Mouse (Mus musculus) midbrain, embryonic 12.5 days (tissue): ENCODE data around the gene Csmd2. TPM values are rescaled to one million over a fixed set of nuclear protein-coding genes. Genes with fewer than 3 reads are reported as not detected.
"Not testable (repeated sequence)": the region's sequence is repeated elsewhere in the genome, so short reads cannot be mapped to it uniquely, and the experiment has no call there.

ENCODE experiments used
- ATAC-seq: fragments of 200-750 bp; cut with Nextera tagmentation; 2 replicates; pipeline ENCODE4 v1.8.0; 2017; ENCODE audit warnings: low read depth, moderate TSS enrichment, moderate library complexity; ENCODE audit not compliant: low FRiP score
- H3K27ac ChIP-seq: fragments of 300-500 bp; sonication (generic); replicated peaks from 2 replicates; pipeline ENCODE4 v1.5.1; 2016; ENCODE audit warnings: mild to moderate bottlenecking
- H3K27me3 ChIP-seq: fragments of 300-500 bp; sonication (generic); 2 replicates; pipeline ENCODE4 v1.6.1; 2016; ENCODE audit warnings: mild to moderate bottlenecking
- H3K36me3 ChIP-seq: fragments of 300-500 bp; sonication (generic); 2 replicates; pipeline ENCODE4 v1.6.1; 2016
- H3K4me1 ChIP-seq: fragments of 300-500 bp; sonication (generic); 2 replicates; pipeline ENCODE4 v1.6.1; 2016
- H3K4me2 ChIP-seq: fragments of 300-500 bp; sonication (generic); replicated peaks from 2 replicates; pipeline ENCODE4 v1.6.1; 2016; ENCODE audit warnings: mild to moderate bottlenecking, moderate library complexity
- H3K4me3 ChIP-seq: fragments of 300-500 bp; sonication (generic); 2 replicates; pipeline ENCODE4 v1.5.1; 2016; ENCODE audit warnings: mild to moderate bottlenecking
- H3K9ac ChIP-seq: fragments of 300-500 bp; sonication (generic); replicated peaks from 2 replicates; pipeline ENCODE4 v1.6.1; 2016; ENCODE audit warnings: mild to moderate bottlenecking, moderate library complexity
- H3K9me3 ChIP-seq: fragments of 300-500 bp; sonication (generic); 2 replicates; pipeline ENCODE4 v1.6.1; 2016; ENCODE audit warnings: mild to moderate bottlenecking
- WGBS: fragments of 180-500 bp; shearing (Covaris S2); methylation state at CpG from one replicate; pipeline ENCODE4 v1.1.7; 2016; 5-methylcytosine and 5-hydroxymethylcytosine counted together
- polyA plus RNA-seq: library from polyadenylated mRNA; unstranded; fragments of >200 nt; fragmentation: Nextera tagmentation; extraction: Ambion mirVana; gene quantifications from 2 replicates; pipeline ENCODE4 v1.2.1, GENCODE M21; 2016

The Csmd2 gene
- polyA plus RNA-seq, 1 experiment from 2014 or later: 5.6 TPM

DNA sequence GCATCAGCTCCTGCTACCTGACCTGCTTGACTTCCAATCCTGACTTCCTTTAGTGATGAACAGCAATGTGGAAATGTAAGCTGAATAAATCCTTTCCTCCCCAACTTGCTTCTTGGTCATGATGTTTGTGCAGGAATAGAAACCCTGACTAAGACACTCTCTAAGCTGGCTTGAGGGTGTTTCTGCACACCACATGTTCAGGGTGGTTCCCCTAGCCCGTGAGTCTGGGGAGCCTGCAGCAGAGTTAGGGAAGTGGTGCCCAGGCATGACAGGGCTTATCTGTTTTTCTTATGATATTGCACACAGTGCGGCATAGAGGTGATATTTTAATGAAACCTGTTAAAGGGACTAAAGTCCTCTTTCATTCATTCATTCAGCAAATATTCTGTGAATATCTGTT lies 73.6 kb downstream of the Csmd2 start:
- H3K4me3 ChIP-seq, H3K27ac ChIP-seq, H3K36me3 ChIP-seq, H3K9ac ChIP-seq, H3K4me2 ChIP-seq, H3K9me3 ChIP-seq, H3K27me3 ChIP-seq, H3K4me1 ChIP-seq, ATAC-seq: not testable (repeated sequence)
- WGBS: 85% methylated on average over 2 of the region's 2 CpGs

DNA sequence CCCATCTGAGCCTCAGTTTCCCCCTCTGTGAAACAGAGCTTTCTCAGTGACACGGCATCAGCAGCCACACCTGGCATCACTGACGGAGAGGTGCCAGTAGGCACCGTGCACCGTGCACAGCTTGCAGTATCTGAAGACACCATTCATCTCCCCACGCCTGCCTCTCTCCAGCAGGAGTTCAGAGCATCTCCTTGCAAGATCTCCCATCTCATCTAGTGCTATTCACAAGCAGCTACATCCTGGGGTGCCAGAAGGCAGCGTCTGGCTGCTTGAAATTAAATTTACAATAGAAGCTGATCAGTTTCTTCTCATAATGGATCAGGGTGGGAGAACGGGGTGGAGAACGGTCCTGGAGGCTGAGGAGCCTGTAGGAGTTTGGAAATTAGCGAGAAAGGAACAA lies 79.5 kb downstream of the Csmd2 start:
- Histone ChIP-seq H3K4me1 (no peaks in the 10 kb centered on the region), H3K27me3 (no peaks in the 10 kb centered on the region), H3K9ac (no peak overlapping the region), H3K4me2 (no peak overlapping the region), H3K36me3 (no peaks in the 10 kb centered on the region), H3K27ac (no peak overlapping the region), H3K4me3 (no peak overlapping the region), H3K9me3 (no peaks in the 10 kb centered on the region)
- ATAC-seq: no peak
- 83% methylated on average over 9 of the region's 9 CpGs for WGBS

DNA sequence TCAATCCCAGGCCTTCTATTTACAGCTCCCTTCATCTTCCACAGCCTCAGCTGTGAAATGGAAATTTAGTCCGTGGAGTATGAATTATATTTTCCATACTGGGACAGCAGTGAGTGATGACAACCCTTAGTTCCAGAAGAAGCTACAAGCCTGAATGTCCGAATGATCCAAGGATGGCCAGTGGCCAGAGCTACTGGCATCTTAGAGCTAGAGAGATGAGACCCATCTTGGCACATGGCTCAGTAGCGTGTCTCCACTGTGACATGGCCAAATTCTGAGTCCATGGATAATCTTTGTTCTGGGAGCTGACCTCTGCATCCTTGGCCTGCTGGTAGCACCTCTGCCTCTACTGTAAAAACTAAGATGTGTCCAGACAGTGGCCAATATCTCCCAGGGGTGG lies 96.8 kb downstream of the Csmd2 start:
- H3K27me3 ChIP-seq: no peaks in the 10 kb centered on the region
- no peak for ATAC-seq
- H3K9ac ChIP-seq: no peak overlapping the region
- no peak overlapping the region for H3K4me2 ChIP-seq
- no peaks in the 10 kb centered on the region for H3K9me3 ChIP-seq
- no peaks in the 10 kb centered on the region for H3K36me3 ChIP-seq
- H3K4me1 ChIP-seq: peaks cover 12% of the 10 kb centered on the region; the same call in 1 of the 2 replicates
- H3K27ac ChIP-seq: no peak overlapping the region
- no peak overlapping the region for H3K4me3 ChIP-seq
- WGBS: 91% methylated on average over 3 of the region's 3 CpGs

DNA sequence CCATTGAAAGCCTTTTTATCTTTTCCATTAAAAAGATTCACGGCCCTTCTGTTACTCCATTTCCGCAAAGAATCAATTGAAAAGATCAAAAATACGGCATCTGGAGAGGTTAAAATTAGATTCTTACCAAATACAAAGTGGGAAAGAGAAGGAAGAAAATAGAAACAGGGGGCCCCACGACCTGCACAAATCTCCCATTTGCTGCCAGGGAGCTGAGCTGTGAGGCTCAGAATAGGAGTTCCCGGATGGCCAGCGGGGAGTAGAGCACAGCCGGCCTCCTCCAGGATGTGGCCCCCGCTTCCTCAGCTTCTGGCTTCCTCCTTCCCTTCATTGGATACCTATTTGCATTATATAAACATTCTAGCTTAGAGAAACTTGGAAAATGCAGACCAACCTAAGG lies 97.4 kb downstream of the Csmd2 start:
- WGBS: 82% methylated on average over 8 of the region's 8 CpGs
- no peak for ATAC-seq
- Histone ChIP-seq H3K36me3 (no peaks in the 10 kb centered on the region), H3K9ac (no peak overlapping the region), H3K4me3 (no peak overlapping the region), H3K27ac (no peak overlapping the region), H3K27me3 (no peaks in the 10 kb centered on the region), H3K4me2 (no peak overlapping the region), H3K9me3 (no peaks in the 10 kb centered on the region), H3K4me1 (peaks cover 12% of the 10 kb centered on the region; the same call in 1 of the 2 replicates)

DNA sequence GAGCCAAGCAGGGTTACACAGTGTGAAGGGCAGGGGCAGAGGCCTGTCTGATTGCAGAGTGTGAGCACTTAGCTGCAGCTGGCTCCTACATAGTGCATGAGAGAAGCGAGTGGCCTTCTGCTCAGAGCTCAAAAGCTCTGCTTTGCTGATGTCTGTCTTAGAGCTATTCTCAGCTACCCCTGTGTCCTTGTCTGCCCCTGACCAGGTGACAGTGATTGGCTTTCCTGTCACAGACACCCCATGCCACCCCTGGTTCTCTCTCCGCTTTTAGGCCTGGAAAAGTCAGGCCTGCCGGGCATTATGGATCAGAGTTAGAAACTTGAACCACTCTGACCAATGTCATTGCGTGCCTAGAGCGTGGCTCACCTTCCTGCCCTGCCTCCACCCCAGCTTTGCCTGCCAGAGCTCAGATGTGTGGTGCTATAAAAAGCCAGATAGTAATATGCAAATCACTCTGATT lies 99.5 kb downstream of the Csmd2 start:
- 89% methylated on average over 5 of the region's 5 CpGs for WGBS
- no peak overlapping the region for H3K4me3 ChIP-seq
- peaks cover 12% of the 10 kb centered on the region; the same call in 1 of the 2 replicates for H3K4me1 ChIP-seq
- no peak overlapping the region for H3K4me2 ChIP-seq
- H3K9ac ChIP-seq: no peak overlapping the region
- H3K27me3 ChIP-seq: no peaks in the 10 kb centered on the region
- H3K36me3 ChIP-seq: no peaks in the 10 kb centered on the region
- no peak for ATAC-seq
- H3K27ac ChIP-seq: no peak overlapping the region
- no peaks in the 10 kb centered on the region for H3K9me3 ChIP-seq

DNA sequence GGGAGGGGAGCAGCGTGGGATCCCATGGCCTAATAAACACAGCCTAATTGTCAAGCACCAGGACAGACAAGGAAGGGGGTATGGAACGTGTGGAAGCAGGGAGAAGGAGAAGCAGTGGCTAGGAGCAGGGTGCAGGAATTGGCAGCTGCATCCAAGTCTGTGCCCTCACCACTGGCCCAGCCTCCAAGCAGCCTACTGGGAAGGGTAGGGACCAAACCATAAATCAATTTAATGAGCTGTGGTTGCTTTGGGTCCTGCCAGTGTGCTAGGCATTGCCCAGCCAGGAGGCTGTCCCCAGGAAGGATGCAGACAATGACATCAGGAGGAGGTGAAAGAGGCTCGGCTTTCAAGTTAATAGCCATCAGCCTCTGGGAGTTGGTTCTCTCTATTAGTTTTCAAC lies 100.0 kb downstream of the Csmd2 start:
- Histone ChIP-seq H3K4me1 (peaks cover 12% of the 10 kb centered on the region; the same call in 1 of the 2 replicates), H3K36me3 (no peaks in the 10 kb centered on the region), H3K4me3 (no peak overlapping the region), H3K9me3 (no peaks in the 10 kb centered on the region), H3K4me2 (no peak overlapping the region), H3K27me3 (no peaks in the 10 kb centered on the region), H3K9ac (no peak overlapping the region), H3K27ac (no peak overlapping the region)
- no peak for ATAC-seq
- WGBS: 44% methylated on average over 3 of the region's 3 CpGs

DNA sequence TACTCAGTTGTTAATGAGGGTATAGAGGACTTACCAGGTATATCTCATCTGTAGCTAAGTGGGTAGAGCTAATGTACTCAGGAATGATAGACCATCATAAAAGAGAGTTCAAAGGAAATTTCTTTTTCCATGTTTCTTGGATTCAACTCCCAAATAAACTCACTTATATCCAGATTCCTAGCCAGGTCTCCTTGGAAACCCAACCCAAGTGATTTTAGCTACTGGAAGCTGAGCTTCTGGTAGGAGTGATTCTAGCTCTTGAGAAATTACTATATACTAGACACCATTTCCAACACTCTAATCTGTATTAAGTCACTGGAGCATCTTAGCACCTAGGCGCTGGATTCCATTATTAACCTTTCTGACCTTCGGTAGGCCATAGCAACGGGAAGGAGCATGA lies 100.6 kb downstream of the Csmd2 start:
- H3K27me3 ChIP-seq: no peaks in the 10 kb centered on the region
- no peak overlapping the region for H3K4me2 ChIP-seq
- ATAC-seq: no peak

DNA sequence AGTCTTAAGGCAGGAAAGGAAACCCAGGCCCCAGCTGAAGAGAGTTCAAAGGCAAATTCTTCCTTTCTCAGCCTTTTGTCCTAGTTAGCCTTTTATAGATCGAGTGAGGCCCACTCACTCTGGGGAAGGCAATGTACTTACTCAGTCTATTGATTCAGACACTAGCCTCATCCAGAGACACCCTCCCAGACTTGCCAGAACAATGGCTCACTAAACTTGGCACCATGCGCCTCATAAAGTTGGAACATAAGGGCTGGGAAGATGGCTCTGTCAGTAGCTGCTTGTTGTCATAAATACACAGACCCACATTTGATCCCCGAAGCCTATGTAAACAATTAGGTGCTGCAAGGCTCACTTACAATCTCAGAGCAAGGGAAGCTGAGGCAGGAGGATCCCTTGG lies 104.3 kb downstream of the Csmd2 start:
- H3K9ac ChIP-seq: no peak overlapping the region

More for the DNA sequence above, 100.6 kb downstream of the Csmd2 start:
- 45% methylated on average over 3 of the region's 3 CpGs for WGBS
- Histone ChIP-seq H3K27ac (no peak overlapping the region), H3K36me3 (no peaks in the 10 kb centered on the region), H3K4me3 (no peak overlapping the region), H3K4me1 (peaks cover 12% of the 10 kb centered on the region; the same call in 1 of the 2 replicates), H3K9me3 (no peaks in the 10 kb centered on the region), H3K9ac (no peak overlapping the region)

DNA sequence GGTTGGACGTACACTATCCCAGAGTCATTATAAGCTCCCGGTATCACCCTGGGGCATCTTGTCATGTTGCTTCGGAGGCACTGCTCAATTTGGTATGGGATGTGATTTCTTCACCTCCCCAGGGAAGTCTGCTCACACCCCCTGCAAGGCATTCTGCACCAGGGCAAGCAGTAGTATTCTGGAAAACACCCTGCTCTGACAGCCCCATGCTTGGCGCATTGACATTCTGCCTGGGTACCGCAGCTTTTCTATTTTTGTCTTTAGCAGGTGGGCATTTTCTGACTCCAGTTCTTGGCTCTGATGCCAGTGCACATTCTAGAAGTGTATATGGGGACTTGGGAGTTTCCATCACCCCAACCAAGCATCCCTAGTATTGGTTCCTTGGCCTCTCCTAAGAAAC lies 111.9 kb downstream of the Csmd2 start:
- H3K9ac ChIP-seq: no peak overlapping the region
- no peak for ATAC-seq
- H3K4me3 ChIP-seq: no peak overlapping the region
- no peak overlapping the region for H3K4me2 ChIP-seq
- H3K27me3 ChIP-seq: peaks cover 7% of the 10 kb centered on the region; the same call in 1 of the 2 replicates
- H3K4me1 ChIP-seq: peaks cover 17% of the 10 kb centered on the region
- H3K27ac ChIP-seq: 0 out of 2 replicates have a peak overlapping the region, but pooled peaks have one; percentile 30
- 79% methylated on average over 5 of the region's 5 CpGs for WGBS
- no peaks in the 10 kb centered on the region for H3K36me3 ChIP-seq
- H3K9me3 ChIP-seq: no peaks in the 10 kb centered on the region

More for the DNA sequence above, 104.3 kb downstream of the Csmd2 start:
- Histone ChIP-seq H3K4me3 (no peak overlapping the region), H3K4me2 (no peak overlapping the region), H3K27ac (no peak overlapping the region), H3K27me3 (no peaks in the 10 kb centered on the region), H3K4me1 (peaks cover 12% of the 10 kb centered on the region; the same call in 1 of the 2 replicates), H3K9me3 (no peaks in the 10 kb centered on the region), H3K36me3 (no peaks in the 10 kb centered on the region)
- ATAC-seq: no peak
- WGBS: 71% methylated on average over 3 of the region's 3 CpGs

DNA sequence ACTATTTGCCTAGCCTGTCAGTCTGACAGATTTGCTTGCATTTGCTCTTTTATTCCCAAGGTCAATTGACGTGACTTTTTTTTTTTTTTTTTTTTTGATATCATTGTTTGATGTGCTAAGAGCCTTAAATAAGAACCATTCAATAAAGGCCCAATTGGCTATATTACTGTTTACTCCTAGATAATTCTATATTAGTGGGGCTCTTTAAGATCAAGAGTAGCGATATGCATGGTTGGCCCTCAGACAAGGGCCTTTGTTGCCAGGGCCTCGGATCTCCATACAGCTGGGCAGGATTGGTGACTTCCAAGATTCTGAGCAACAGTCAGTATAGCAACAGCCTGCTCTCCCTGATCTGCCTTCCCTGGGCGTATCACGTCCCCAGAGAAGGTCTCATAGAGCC lies 112.9 kb downstream of the Csmd2 start:
- peaks cover 17% of the 10 kb centered on the region for H3K4me1 ChIP-seq

DNA sequence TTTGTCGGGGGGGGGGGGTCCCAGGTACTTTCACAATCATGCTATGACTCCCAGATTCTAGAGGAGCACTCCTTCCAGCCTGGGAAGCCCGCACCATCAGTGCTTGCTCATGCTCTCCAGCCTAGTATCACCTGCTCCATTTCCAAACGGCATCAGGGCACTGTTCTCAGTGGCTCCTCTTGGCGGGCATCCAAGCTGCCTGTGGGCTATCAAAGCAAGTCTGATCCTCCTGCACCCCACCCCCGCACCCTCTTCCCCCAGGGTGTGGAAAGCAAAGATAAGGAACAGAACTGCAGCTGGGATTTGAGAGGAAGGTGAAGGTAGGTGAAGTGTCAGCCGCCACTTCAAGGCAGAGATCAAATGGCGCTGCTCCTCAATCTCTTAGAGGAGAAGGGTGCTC lies 128.7 kb downstream of the Csmd2 start:
- WGBS: 75% methylated on average over 7 of the region's 7 CpGs

More for the DNA sequence above, 112.9 kb downstream of the Csmd2 start:
- Histone ChIP-seq H3K9me3 (no peaks in the 10 kb centered on the region), H3K4me3 (no peak overlapping the region), H3K27ac (0 out of 2 replicates have a peak overlapping the region, but pooled peaks have one; percentile 30), H3K4me2 (no peak overlapping the region), H3K36me3 (no peaks in the 10 kb centered on the region), H3K9ac (no peak overlapping the region), H3K27me3 (peaks cover 7% of the 10 kb centered on the region; the same call in 1 of the 2 replicates)
- 20% methylated on average over 5 of the region's 5 CpGs for WGBS
- peak; percentile 54; the same call in 1 of the 2 replicates for ATAC-seq

DNA sequence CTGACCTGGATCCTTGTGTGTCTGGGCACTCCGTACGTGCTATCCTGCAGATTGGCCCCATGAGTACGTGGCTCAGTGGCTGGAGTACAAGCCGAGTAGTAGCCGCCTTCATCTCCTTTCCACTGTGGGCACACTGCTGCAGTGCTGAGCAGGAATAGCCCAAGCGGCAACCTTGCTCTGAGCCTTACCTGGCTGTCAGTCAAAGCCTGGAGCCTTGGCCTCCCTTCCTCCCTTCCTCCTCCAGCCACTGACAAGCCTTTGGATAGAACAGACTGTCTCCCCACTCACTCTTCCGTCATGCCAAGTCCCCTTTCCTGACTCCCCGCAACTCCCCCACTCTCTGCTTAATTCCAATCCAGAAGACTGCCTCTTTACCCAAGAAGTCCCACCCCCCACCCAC lies 135.6 kb downstream of the Csmd2 start:
- 80% methylated on average over 8 of the region's 8 CpGs for WGBS
- Histone ChIP-seq H3K27me3 (no peaks in the 10 kb centered on the region), H3K36me3 (no peaks in the 10 kb centered on the region), H3K27ac (no peak overlapping the region), H3K4me3 (no peak overlapping the region), H3K4me2 (no peak overlapping the region), H3K4me1 (0 out of 2 replicates have a peak, but pooled peaks cover 6% of the 10 kb centered on the region), H3K9ac (no peak overlapping the region), H3K9me3 (no peaks in the 10 kb centered on the region)
- ATAC-seq: no peak

More for the DNA sequence above, 128.7 kb downstream of the Csmd2 start:
- Histone ChIP-seq H3K4me1 (no peaks in the 10 kb centered on the region), H3K9me3 (no peaks in the 10 kb centered on the region), H3K27ac (no peak overlapping the region), H3K36me3 (no peaks in the 10 kb centered on the region), H3K4me2 (no peak overlapping the region), H3K27me3 (no peaks in the 10 kb centered on the region), H3K9ac (no peak overlapping the region), H3K4me3 (no peak overlapping the region)
- no peak for ATAC-seq

DNA sequence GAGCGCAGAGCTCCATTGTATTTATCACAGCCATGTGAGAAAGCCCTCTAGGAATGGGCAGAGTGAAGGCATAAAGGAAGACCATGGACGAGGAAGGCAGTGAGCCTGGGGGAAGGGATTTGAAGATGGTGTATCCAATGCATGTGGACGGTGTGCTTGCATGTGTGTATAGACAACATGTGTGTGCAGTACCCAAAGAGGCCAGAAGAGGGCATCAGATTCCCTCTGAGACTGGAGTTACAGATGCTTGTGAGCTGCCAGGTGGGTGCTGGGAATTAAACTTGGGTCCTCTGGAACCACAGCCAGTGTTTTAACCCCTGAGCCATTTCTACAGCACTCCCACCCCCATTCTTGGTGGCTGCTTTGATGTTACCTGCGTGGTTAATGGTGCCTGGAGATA lies 137.1 kb downstream of the Csmd2 start:
- no peaks in the 10 kb centered on the region for H3K9me3 ChIP-seq
- H3K4me1 ChIP-seq: 0 out of 2 replicates have a peak, but pooled peaks cover 6% of the 10 kb centered on the region
- no peak for ATAC-seq
- H3K36me3 ChIP-seq: no peaks in the 10 kb centered on the region
- H3K27ac ChIP-seq: no peak overlapping the region
- no peaks in the 10 kb centered on the region for H3K27me3 ChIP-seq
- H3K9ac ChIP-seq: no peak overlapping the region
- 86% methylated on average over 4 of the region's 4 CpGs for WGBS
- no peak overlapping the region for H3K4me3 ChIP-seq
- H3K4me2 ChIP-seq: no peak overlapping the region
